Mouse (Mus musculus) gastrocnemius, adult 18-20 months (tissue): ENCODE measurements around the gene Nim1k. TPM values are rescaled to one million over a fixed set of nuclear protein-coding genes. Genes with fewer than 3 reads are reported as not detected.
"Not testable (repeated sequence)": the region's sequence is repeated elsewhere in the genome, so short reads cannot be mapped to it uniquely, and the experiment has no call there.

ENCODE experiments used
- DNase-seq: peaks from one replicate; pipeline ENCODE4 v3.0.0; 2021; ENCODE audit warnings: low spot score
- total RNA-seq, 2 experiments: library from RNA; stranded (reverse); gene quantifications; 2 replicates each; pipeline ENCODE4 v1.2.3; 2021

Nim1k gene
- total RNA-seq, 2 experiments from 2014 or later, result 1.3 to 1.6 TPM

DNA sequence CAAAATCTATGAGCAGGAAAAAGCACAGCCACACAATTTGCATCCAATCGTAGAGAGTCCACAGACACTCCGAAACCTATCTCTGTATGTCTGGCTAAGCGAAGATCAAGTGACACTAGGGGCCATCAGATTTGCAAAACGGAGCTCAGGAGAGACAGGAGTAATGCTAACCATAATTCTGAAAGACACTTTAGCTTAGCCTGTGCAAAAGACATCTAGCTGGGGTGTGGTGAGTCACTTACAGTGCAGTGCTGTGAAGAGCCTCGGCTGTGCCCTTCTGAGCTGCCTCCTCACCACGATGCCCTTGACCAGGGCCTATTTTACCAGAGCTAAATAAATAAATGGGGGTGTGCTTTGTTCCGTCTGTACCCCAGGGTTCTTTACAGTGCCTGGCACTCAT, 26.3 kb downstream of the Nim1k start:
- no peak for DNase-seq

DNA sequence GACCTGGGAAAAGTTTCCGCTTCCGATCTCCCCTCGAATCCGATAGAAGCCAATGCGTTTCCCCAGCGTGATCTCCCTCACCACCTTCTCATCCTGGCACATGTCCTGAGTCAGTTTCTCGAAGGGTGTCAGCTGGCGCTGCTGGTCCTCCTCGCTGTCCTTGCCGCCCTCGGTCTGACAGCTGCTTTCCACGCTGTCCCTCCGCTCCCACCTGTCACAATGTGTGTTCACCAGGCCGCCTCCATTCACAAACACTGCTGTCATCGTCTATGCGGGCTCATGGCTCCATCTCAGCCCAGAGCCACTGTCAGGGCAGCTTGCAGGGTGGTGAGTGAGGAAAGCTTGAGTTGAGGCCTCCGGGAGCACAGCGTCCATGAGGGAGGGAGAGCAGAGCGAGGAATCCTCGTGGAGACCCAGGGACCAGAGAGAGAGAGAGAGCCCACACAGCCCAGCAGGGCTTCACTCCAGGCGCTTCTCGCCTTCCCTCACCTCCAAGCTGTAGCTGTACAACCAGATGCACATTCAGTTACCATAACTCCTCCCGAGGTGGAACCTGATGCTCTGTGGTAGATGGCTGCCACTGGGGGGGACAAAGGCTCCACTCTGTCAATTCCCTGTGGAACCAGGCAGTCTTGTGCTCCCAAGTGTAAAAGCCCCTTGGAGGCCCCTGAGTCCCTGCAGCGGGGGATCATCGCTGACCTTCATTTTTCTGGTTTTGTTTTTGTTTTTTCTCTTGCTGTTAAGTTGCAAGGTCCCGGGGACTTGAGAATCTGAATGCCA, 27.9 kb downstream of the Nim1k start:
- no peak for DNase-seq

DNA sequence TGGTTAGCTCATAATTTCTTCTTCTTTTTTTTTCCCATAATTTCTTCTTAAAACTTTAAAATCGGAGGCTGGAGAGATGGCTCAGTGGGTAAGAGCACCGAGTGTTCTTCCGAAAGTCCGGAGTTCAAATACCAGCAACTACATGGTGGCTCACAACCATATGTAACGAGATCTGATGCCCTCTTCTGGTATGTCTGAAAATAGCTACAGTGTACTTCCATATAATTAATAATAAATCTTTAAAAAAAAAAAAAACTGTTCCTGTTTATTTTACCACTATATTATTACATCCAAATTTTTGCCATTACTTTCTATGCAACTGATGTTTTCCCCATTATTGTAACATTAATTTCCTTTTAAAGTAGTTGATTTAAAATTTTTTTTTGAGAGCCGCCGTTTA, 31.1 kb downstream of the Nim1k start:
- DNase-seq, result no peak

DNA sequence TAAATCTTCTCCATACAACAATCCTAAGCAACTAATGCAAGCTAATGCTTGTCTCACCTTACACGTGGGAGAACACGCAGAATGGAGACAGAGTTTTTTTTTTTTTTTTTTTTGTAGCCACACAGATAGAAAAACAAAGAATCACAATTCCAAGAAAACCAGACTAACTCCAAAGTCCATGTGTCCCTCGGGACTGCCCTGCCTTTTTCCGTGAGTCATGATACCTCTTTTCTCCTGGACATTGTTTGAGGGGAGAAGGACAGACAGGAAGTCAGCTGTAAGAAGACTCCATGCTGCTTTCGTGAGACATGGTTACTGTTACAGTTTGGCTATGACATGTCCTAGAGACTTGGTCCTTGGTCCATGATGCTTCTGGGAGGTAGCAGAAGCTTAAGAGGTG, 32.3 kb downstream of the Nim1k start:
- no peak for DNase-seq

DNA sequence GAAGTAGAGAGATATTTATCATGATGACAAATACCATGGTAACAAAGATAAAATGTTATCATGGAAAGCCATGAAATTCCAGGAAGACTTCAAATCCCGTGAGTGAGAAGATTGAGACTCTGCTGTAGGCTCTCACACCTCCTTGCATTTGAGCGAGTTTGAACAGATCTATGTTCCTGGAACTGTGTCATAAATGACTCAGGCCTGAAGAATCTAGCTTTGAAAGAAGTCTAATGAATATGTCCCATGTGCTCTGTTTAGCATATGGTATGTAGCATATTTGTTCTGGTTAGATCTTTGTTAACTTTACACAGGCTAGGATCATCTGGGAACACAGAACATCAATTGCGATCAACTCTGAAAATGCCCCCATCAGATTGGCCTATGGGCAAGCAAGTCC, 33.2 kb downstream of the Nim1k start:
- DNase-seq, result no peak

DNA sequence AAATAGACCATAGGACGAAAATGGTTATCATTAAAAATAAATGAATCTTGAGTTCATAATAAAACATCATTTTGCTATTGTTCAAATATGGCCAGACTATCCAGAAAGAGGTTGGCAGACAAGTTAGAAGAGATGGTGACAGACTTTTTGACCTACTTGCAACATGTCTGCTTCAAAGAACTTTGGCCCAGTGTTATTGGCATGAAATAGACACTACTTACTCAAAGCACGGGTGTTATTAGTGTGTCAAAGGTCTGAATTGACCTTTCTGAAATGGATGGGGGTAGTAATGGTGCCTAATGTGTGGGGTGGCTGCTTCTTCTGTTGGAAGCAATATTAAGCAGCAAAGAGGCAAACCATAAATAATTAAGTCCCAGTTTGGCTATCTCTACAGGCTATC, 39.6 kb downstream of the Nim1k start:
- DNase-seq, result no peak

DNA sequence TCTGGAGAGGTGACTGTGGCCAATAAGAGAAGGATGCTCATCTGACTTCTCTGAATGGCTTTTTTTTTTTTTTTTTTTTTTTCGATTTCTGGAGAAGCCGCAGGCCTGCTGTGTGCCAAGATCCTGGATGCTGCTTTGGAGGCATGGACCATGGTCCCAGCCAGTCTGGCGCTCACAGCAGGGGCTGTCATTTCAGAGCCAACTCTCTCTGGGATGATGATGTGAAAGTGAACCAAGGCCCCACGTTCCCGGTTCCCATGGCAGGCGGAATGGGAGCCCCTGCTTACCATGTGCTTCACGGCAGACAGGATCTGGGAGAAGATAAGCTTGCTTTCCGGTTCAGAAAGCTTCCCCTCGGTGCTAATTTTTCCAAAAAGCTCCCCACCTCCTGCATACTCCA, 41.9 kb downstream of the Nim1k start:
- no peak for DNase-seq

DNA sequence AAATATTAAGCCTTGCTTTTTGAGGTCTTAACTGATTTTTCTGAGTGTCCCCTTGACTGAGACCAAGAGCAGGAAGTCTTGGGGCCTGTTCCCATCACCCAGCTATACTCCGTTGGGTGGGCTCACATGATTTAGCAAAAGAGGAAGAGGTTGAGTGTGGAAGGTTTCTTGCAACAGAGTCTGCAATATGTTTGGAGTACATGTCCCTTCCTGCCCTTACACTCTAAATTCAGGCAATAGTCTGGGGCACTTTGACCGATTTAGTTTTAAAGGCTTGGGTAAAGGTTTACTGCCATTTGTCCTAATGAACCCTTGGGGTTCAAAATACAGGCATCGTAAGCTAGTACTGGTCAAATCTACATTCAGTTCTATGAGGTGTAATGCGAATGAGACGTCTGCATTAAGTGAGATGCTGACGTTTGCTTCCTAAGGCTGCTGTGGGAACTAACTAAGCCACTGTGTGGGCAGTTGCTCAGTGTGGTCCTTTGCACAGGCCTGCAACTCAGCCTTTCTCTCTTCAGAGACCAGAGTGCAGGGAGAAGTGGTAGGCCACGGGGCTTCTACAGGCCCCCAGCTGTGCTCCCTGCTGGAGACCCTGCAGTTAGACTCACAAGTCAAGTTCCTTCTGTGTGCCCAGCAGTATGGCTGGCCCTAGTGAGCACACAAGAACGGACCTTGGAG, 42.4 kb downstream of the Nim1k start:
- no peak for DNase-seq

DNA sequence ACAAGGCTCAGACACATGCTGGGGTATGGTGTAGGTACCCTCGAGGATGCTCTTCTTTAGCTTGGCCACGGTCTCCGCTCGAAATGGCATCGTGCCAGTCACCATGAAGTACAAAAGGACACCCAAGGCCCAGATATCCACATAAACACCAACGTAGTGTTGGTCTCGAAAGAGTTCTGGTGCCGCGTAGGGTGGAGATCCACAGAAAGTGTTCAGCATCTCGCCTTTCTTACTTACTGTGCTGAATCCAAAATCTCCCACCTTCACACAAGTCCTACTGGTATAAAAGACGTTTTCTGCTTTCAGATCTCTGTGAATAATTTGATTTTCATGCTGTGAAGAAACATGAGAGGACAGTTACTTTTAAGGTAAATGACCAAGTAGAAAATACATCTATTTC, 43.2 kb downstream of the Nim1k start:
- DNase-seq, result no peak

DNA sequence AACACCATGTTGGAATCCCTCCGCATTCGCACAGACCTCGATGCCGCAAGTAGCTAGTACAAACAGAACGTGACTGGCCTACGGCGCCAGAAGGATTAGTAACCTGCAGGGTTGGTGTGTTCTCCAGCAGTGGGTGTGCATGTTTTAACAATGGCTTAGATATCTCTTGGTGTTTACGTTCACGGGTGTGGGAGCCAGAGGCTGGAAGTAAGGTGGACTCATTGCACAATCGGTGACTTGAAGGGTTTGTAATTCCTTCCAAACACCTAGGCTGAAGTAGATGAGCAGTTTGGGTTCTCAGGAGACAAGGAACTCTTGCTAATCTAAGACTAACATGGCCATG, 45.4 kb downstream of the Nim1k start:
- no peak for DNase-seq

DNA sequence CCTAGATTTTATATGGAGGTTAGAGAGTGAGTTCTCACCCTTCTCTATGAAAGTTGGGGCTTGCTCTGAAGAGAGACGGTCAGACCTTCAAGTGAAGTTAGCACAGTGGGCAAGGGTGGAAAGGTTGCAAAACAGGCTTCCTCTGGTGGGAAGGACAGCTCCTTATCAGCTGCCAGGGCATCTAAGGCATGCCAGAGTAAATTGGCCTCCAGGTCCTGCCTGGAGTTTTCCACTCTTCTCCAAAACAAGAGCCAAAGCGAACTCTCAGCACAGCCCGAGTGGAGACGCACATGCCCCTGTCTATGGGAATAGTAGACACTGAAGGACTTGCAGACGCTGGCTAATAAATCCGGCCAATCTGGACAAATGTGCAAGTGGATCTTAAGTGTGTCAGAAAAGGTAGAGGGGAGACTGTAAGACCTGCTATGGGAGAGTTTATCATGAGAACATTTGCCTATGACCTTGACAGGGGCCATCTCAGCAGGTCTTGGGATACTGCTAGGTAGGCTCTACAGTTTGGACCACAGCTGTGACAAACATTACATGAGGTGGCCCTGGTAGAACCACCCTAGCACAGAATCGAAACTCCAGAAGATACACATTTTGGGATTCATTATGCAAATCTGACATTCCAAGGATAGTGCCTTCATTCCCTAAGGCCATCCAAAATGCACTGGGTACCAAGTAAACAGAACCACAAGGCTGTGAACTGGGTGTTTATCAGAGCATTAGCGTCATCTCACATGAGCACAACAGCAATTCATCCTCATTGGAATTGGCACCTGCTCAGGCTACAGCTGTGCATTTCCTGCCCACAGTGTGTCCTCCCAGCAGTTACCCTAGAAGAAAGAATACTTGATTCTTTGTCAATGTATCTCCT, 46.1 kb downstream of the Nim1k start:
- no peak for DNase-seq

DNA sequence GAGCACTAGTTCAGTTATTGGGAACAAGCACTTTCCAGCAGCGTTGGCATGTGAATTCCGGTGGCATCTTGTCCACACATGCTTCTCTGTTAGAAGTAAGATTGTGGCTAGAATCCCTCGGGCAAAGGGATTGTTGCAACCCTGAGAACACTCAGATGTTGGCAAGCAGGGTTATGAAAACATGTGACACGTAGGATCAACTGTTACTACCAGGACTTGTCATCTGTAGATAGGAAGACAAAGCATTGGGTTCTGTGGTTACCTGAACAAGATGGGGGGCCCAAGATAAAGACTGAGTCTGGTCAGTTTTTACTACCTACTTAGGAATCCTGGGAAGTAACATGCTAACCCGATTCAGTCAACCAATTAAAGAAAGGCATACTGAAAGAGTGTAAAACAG, 46.7 kb downstream of the Nim1k start:
- no peak for DNase-seq

DNA sequence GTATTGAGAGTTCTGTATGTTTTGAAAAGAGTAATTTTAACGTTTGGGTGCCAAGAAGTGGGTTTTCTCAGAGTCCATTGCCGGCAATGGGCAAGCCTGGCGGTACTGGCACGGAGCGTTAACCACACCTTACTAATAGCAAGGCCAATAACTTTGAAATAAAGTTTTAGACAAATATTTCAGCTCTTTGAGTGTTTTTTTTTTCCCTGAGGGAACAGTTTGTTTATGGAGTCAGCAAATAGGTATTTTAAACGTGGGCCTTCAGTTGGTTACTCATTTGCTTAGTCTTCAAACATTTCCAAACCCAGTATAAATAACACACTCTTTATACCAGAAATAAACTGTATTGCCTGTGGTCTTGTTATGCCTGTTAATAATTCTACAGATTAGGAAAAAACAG, 47.8 kb downstream of the Nim1k start:
- no peak for DNase-seq

DNA sequence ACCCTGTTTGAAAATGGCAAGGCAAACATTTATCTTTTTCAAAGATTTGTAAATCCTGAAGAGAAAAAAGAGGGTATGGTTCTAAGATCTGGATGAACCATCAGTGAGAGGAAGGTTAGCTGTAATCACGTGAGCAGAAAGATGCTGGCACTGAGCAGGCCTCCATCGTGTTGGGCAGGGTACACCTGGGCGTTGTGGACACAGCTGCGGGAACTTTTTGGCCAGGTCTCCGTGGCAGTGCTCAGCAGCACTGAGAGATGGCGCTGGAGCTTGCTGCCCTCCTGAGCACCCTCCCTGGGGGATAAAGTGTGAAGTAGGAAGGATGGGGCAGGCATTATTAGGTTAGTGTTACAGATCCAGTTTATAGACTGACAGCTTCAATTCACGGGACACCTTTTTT, 48.7 kb downstream of the Nim1k start:
- no peak for DNase-seq

DNA sequence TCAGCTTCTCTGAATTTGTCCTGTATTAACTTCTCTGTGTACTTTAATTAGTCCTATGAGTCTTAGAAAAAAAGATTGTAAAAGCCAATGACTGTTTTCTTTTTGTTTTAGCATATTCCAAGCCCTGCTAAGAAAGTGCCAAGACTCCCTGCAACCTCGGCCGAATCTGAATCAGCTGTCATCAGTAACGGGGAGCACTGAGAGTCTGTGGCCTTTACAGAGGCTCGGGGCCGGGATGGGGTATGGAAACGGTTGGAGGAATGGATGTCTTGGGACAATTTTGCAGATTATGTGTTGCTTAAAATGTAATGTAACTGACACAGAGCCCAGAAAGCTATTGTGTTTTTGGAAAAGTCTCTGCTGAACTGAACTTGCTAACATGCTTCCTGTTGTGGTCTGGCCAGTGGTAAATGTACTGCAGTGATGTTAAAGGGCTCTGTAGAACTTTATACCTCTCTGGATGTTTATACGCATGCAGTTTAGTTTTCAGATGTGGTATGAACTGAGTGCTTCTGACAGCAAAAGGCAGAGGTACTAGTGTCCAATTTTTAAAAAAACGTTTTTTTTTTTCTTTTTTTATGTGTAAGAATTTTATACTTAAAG, 49.3 kb downstream of the Nim1k start:
- DNase-seq, result not testable (repeated sequence)

DNA sequence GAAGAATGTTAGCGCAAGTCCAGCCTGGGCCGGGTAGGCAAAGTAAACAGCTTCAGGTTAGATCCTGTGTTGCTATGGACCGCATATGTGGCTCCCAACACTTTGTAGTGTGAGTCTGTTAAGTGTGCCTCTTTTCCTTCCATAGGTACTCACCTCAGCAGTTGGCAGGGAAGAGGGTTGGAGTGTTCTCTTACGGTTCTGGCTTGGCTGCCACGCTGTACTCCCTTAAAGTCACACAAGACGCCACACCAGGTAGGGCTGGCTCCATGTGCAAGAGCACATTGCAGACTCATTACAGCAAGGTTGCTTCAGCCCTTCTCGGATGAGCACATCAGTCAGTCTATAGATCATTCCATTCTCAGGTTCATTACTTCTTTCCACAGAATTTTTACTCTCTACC, 51.4 kb downstream of the Nim1k start:
- no peak for DNase-seq

DNA sequence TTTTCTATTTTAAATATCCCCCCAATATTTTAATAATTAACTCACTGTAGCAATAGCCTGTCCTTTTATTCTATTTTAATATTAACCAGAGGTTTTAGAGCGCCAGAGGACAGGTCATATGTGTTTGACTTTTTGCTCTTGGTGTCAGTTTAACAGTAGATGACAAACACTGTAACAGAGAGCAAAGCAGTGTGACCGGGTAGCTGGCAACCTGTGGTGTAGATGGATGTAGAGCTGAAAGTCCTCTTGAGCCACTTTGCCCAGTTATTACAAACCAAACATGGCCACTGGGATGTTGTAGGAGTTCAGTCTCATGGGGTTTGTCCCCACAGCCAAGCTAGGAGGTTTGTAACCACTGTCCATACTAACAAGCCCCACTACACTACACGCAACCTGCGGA, 57.2 kb downstream of the Nim1k start:
- DNase-seq, result no peak

DNA sequence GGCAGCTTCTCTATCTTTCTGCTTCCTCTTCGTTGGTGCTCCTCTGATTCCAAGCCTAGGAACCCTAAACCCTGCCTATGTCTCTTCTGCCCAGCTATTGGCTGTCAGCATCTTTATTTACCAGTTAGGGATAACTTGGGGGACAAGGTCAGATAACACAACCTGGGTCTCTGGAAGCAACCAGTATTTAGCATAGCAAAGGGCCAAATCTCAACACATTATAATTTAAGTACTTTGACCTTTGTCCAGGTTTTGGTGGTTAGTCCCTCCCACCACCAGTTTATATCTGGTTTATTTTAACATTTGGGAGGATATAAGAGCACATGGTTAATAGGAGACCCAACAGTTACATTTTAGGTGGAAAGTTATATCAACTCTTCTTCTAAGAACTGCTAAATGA, 59.2 kb downstream of the Nim1k start:
- DNase-seq, result no peak

DNA sequence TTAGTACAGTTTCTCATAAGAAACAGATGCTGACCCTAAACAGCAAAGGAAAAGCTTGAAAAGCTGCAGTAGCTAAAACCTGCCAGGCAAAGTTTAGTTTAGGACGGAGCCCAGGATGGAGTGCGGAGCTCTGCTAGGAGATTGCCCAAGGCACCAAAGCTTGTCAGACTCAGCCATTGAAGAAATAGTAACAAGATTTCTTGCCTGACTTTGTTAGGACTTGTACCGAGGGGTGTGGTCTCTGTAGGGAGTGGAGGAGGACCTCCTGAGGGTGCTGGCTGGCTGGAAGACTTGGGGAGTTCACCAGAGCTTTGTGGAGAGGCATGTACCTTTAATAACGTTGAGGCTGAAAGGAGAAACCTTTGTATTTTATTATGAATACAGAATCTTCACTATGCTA, 60.0 kb downstream of the Nim1k start:
- no peak for DNase-seq

DNA sequence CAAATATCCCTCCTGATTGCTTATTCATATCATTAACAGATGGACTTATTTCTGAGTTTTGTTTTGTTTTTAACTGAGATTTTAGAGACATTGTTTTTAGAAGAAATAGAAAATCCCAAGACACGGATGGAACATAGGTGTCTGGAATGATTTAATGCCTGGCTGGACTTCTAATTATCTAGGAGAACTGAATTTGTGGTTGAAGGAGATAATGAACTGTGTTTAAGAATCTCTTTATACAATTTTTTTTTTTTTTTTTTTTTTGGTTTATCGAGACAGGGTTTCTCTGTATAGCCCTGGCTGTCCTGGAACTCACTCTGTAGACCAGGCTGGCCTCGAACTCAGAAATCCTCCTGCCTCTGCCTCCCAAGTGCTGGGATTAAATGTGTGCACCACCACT, 63.7 kb downstream of the Nim1k start:
- DNase-seq, result not testable (repeated sequence)

DNA sequence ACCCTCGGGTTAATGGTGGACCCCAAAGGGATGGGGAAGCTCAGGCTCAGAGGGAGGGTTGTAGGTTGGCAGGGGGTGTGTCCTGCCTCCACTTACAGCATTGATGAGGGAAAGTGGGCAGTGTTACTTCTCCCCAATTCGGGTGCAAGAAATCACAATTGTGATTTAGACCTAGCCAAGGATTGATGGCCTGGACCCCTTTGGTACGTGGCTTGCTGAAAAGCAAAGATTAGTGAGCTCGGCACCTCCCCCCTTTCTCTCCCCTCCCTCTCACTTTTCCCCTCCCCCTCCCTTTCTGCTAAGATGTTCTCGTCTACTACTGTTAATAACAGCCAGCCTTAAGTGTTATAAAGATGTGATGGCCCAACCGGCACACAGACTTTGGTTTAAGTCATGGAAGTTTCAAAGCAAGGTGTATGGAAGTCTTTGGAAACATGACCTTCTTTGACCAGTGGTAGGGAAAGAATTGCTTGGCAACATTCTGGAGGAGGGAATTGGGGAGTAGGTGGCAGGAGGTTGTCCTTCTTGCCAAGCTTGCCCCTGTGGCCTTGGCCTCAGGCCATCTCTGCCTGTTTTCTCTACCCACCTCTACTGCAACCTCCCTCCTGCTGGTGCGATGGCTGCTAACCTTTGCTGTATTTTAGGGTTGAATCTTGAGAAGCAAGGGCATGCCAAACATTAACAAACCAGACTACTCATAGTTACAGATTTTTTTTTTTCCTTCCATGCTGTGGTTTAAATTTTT, 64.6 kb downstream of the Nim1k start:
- no peak for DNase-seq
